Mouse (Mus musculus) kidney, adult 2 months (tissue): ENCODE measurements around the gene Pcgf6.

Experiments
- CTCF ChIP-seq: fragments of 200-500 bp; conservative IDR thresholded peaks from 2 replicates; pipeline ENCODE4 v1.5.1; 2011; ENCODE audit warnings: low read depth, mild to moderate bottlenecking, control low read depth, low read length, moderate library complexity, mixed read lengths; ENCODE audit not compliant: insufficient read depth, insufficient read length
- POLR2A ChIP-seq: fragments of 200-500 bp; IDR thresholded peaks from one replicate; pipeline ENCODE4 v1.6.1; 2011; ENCODE audit warnings: low read depth, low read length, control low read depth

DNA sequence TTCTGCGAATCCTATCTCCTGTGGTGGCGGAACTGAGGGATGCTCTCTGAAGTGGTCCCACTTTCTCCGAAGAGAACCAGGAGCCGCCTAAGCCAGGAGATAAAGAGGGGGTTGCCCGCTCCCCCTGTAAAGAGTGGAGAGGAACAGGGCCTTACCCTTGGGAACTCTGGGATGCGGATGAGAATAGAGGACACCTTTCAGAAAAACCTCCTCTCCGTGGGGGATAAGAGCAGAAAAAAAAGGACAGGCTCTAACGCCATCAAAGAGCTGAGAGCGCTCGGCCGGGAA is 36.6 kb downstream of the Pcgf6 start:
- no peak for TF ChIP-seq CTCF
- no peak for TF ChIP-seq POLR2A
